ENCODE assay signal across 9 mouse cellular contexts in the genomic region with DNA sequence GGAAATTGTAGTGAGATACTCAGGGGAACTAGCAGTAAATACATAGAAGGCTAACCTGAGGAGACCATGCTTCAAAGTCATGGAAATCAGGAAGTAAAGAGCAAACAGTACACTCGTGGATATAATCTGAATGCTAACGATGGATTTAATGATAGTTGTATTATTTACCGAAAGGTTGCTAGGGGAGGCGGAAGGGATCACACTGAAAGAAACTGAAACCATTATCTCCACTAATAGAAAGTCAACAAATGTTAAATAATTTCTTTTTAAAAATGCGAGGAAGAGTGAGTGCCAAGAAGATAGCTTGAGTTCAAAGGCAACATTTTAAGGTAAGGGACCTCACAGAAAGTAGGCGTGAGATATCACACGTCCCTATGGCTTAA.
DNase-seq lines count a peak whose midpoint lies in the region; ATAC-seq and TF ChIP-seq lines count a peak whose summit lies in the region.
"Had no signal": no experiment of that assay in that cellular context is flagged by ENCODE, and none has a peak within 500 bp of the region (broad histone marks: within the 10 kb centered on the region; RNA-seq: fewer than 3 reads in every experiment).

No protein-coding gene starts in this region.

- peak overlapping the region; percentile 37 for H3K4me2 ChIP-seq in hindbrain, embryonic 12.5 days (replicated peaks)
- no peak overlapping the region for H3K4me2 ChIP-seq in hindbrain, embryonic 11.5 days (replicated peaks; ENCODE audit: low read depth, low read length)
- peak overlapping the region; percentile 64 for H3K4me2 ChIP-seq in CH12.LX (ENCODE audit: insufficient read depth, low read depth, poor library complexity, severe bottlenecking)
- peak overlapping the region; percentile 43 for H3K4me2 ChIP-seq in forebrain, embryonic 14.5 days (ENCODE audit: low read length)
- H3K4me2 ChIP-seq in liver, postnatal 0 days (ENCODE audit: low read depth, low read length): peak overlapping the region; percentile 29; the same call in 1 of the 2 replicates

- H3K4me1 ChIP-seq in hindbrain, embryonic 12.5 days: peaks cover 3% of the 10 kb centered on the region; the same call in 1 of the 2 replicates
- H3K4me1 ChIP-seq in hindbrain, embryonic 11.5 days (replicated peaks; ENCODE audit: control insufficient read depth, insufficient read depth, low read length): 0 out of 2 replicates have a peak, but pooled peaks cover 2% of the 10 kb centered on the region
- H3K4me1 ChIP-seq in CH12.LX (ENCODE audit: control insufficient read depth in 1 of 2, insufficient read depth in 2 of 2): peaks cover 4 to 36% of the 10 kb centered on the region in 2 experiments; a peak in 3 of 4 replicates
- no peaks in the 10 kb centered on the region for H3K4me1 ChIP-seq in forebrain, embryonic 14.5 days (ENCODE audit: control insufficient read depth, insufficient read depth, low read length)
- H3K4me1 ChIP-seq in liver, postnatal 0 days (ENCODE audit: insufficient read depth): no peaks in the 10 kb centered on the region
- H3K4me1 ChIP-seq in kidney, adult 2 months (ENCODE audit: control insufficient read depth, insufficient read depth, low read length): no peaks in the 10 kb centered on the region

- WGBS in hindbrain, embryonic 12.5 days: 64% methylated on average over 7 of the region's 7 CpGs
- WGBS in hindbrain, embryonic 11.5 days: 65% methylated on average over 7 of the region's 7 CpGs
- 28% methylated on average over 7 of the region's 7 CpGs for WGBS in forebrain, embryonic 14.5 days
- 61% methylated on average over 7 of the region's 7 CpGs for WGBS in liver, postnatal 0 days (ENCODE audit: insufficient replicate concordance)
- WGBS in kidney, adult 2 months: 67% methylated on average over 7 of the region's 7 CpGs

- H3K9me3 ChIP-seq in hindbrain, embryonic 12.5 days (replicated peaks): no peaks in the 10 kb centered on the region
- no peaks in the 10 kb centered on the region for H3K9me3 ChIP-seq in hindbrain, embryonic 11.5 days (ENCODE audit: control insufficient read depth, low read length)
- no peaks in the 10 kb centered on the region for H3K9me3 ChIP-seq in CH12.LX (replicated peaks; ENCODE audit: low read length)
- H3K9me3 ChIP-seq in forebrain, embryonic 14.5 days (replicated peaks; ENCODE audit: control insufficient read depth, low read length): no peaks in the 10 kb centered on the region
- H3K9me3 ChIP-seq in liver, postnatal 0 days (ENCODE audit: low read length): no peaks in the 10 kb centered on the region

- TF ChIP-seq CTCF in CH12.LX (conservative IDR thresholded peaks at IDR 0.05 in 1 of 2, IDR thresholded peaks at IDR 0.05 in 1 of 2; ENCODE audit: low read depth in 2 of 2, low read length in 2 of 2): no peak
- no peak for TF ChIP-seq CTCF in liver, postnatal 0 days (IDR thresholded peaks at IDR 0.05; ENCODE audit: low read depth)
- TF ChIP-seq CTCF in kidney, adult 2 months (conservative IDR thresholded peaks at IDR 0.05; ENCODE audit: insufficient read depth, insufficient read length, low read depth, low read length): no peak

- H3K4me3 ChIP-seq in hindbrain, embryonic 12.5 days: no peak overlapping the region
- H3K4me3 ChIP-seq in hindbrain, embryonic 11.5 days (ENCODE audit: low read depth, low read length): no peak overlapping the region
- H3K4me3 ChIP-seq in CH12.LX (replicated peaks in 1 of 3; ENCODE audit: low read depth in 2 of 3, low read length in 2 of 3, poor library complexity in 1 of 3): no peak overlapping the region
- peak overlapping the region; percentile 0; the same call in 1 of the 2 replicates for H3K4me3 ChIP-seq in forebrain, embryonic 14.5 days (ENCODE audit: low read depth, low read length)
- no peak overlapping the region for H3K4me3 ChIP-seq in liver, postnatal 0 days (ENCODE audit: low read depth, low read length)
- no peak overlapping the region for H3K4me3 ChIP-seq in kidney, adult 2 months (ENCODE audit: insufficient read depth, low read depth, low read length)

- no peak overlapping the region for H3K27ac ChIP-seq in hindbrain, embryonic 12.5 days
- no peak overlapping the region for H3K27ac ChIP-seq in hindbrain, embryonic 11.5 days (ENCODE audit: low read depth, low read length)
- no peak overlapping the region for H3K27ac ChIP-seq in CH12.LX (ENCODE audit: insufficient read depth, low read depth)
- H3K27ac ChIP-seq in forebrain, embryonic 14.5 days (ENCODE audit: low read depth, low read length): no peak overlapping the region
- H3K27ac ChIP-seq in liver, postnatal 0 days (ENCODE audit: low read depth): no peak overlapping the region
- no peak overlapping the region for H3K27ac ChIP-seq in kidney, adult 2 months (ENCODE audit: insufficient read depth, low read depth, low read length)

- H3K27me3 ChIP-seq in hindbrain, embryonic 12.5 days: no peaks in the 10 kb centered on the region
- no peaks in the 10 kb centered on the region for H3K27me3 ChIP-seq in hindbrain, embryonic 11.5 days (ENCODE audit: control insufficient read depth, insufficient read depth, low read length)
- no peaks in the 10 kb centered on the region for H3K27me3 ChIP-seq in CH12.LX (replicated peaks)
- H3K27me3 ChIP-seq in forebrain, embryonic 14.5 days (replicated peaks; ENCODE audit: control insufficient read depth, insufficient read depth, low read length): no peaks in the 10 kb centered on the region
- H3K27me3 ChIP-seq in liver, postnatal 0 days (ENCODE audit: insufficient read depth, low read length): no peaks in the 10 kb centered on the region
- no peaks in the 10 kb centered on the region for H3K27me3 ChIP-seq in kidney, adult 2 months (replicated peaks; ENCODE audit: control insufficient read depth, insufficient read depth, low read length)

- ATAC-seq in hindbrain, embryonic 12.5 days (ENCODE audit: low FRiP score): no peak
- no peak for ATAC-seq in hindbrain, embryonic 11.5 days (ENCODE audit: low FRiP score)
- no peak for ATAC-seq in forebrain, embryonic 14.5 days
- ATAC-seq in liver, postnatal 0 days: no peak
- ATAC-seq in CD4-positive, CD25-positive, alpha-beta regulatory T cell, adult 4 months: no peak

- DNase-seq in hindbrain, embryonic 11.5 days (ENCODE audit: low spot score): no peak
- DNase-seq in CH12.LX (ENCODE audit: extremely low read depth): no peak
- DNase-seq in forebrain, embryonic 14.5 days (ENCODE audit: low spot score): no peak
- no peak for DNase-seq in liver, postnatal 0 days
- no peak for DNase-seq in adrenal gland, postnatal 25 days
- DNase-seq in kidney, adult 2 months: no peak
- DNase-seq: kidney, postnatal 4 days had no signal

- H3K36me3 ChIP-seq in hindbrain, embryonic 12.5 days: no peaks in the 10 kb centered on the region
- no peaks in the 10 kb centered on the region for H3K36me3 ChIP-seq in hindbrain, embryonic 11.5 days (ENCODE audit: control insufficient read depth, insufficient read depth, low read length)
- no peaks in the 10 kb centered on the region for H3K36me3 ChIP-seq in CH12.LX (replicated peaks in 1 of 2; ENCODE audit: control insufficient read depth in 1 of 2, insufficient read depth in 1 of 2, low read length in 1 of 2)
- no peaks in the 10 kb centered on the region for H3K36me3 ChIP-seq in forebrain, embryonic 14.5 days (ENCODE audit: control insufficient read depth, insufficient read depth, low read length)
- H3K36me3 ChIP-seq in liver, postnatal 0 days (replicated peaks; ENCODE audit: insufficient read depth, low read length): no peaks in the 10 kb centered on the region
- no peaks in the 10 kb centered on the region for H3K36me3 ChIP-seq in kidney, adult 2 months (ENCODE audit: control insufficient read depth, insufficient read depth, low read length)

- dilution Hi-C loops in CH12.LX (cut with MboI; ENCODE audit: extremely low pct_ligation_motif_present, extremely low pct_unique_long_range_greater_than_20kb, low sequenced_read_pairs): no loop called here

- in situ Hi-C loops in CH12.LX (cut with MboI; ENCODE audit: low pct_ligation_motif_present, low pct_unique_long_range_greater_than_20kb, low sequenced_read_pairs): no loop called here

- no peak overlapping the region for H3K9ac ChIP-seq in hindbrain, embryonic 12.5 days
- H3K9ac ChIP-seq in hindbrain, embryonic 11.5 days (ENCODE audit: low read depth, low read length): no peak overlapping the region
- no peak overlapping the region for H3K9ac ChIP-seq in CH12.LX (ENCODE audit: insufficient read depth, low read depth)
- H3K9ac ChIP-seq in forebrain, embryonic 14.5 days (ENCODE audit: low read length): no peak overlapping the region
- no peak overlapping the region for H3K9ac ChIP-seq in liver, postnatal 0 days (replicated peaks)

- no peak for TF ChIP-seq POLR2A in CH12.LX (IDR thresholded peaks at IDR 0.05; ENCODE audit: low read depth, low read length)
- TF ChIP-seq POLR2A in kidney, adult 2 months (IDR thresholded peaks at IDR 0.05; ENCODE audit: low read depth, low read length): no peak

- H3K79me2 ChIP-seq in CH12.LX (replicated peaks; ENCODE audit: control insufficient read depth, extremely low read depth, insufficient read depth, poor library complexity, severe bottlenecking): no peaks in the 10 kb centered on the region

- no peak for TF ChIP-seq RAD21 in CH12.LX (IDR thresholded peaks at IDR 0.05; ENCODE audit: low read depth, low read length)

- TF ChIP-seq EP300 in CH12.LX (IDR thresholded peaks at IDR 0.05; ENCODE audit: low read length): peak; percentile 23; the same call in 1 of the 2 replicates
- TF ChIP-seq EP300 in liver, postnatal 0 days (IDR thresholded peaks at IDR 0.05; ENCODE audit: low read depth): no peak

TF ChIP-seq in CH12.LX, 34 proteins besides CTCF, POLR2A, EP300 and RAD21:
- no peak for TF ChIP-seq SMC3 (IDR thresholded peaks at IDR 0.05; ENCODE audit: low read depth, low read length)
- 0 out of 2 replicates have a peak, but pooled peaks have one; percentile 1 for TF ChIP-seq TBP (conservative IDR thresholded peaks at IDR 0.05; ENCODE audit: low read depth, low read length)
- no peak for TF ChIP-seq KAT2A (IDR thresholded peaks at IDR 0.05; ENCODE audit: insufficient replicate concordance, low read length)
